Mouse (Mus musculus) ES-E14 (cell line): ENCODE measurements around the gene Igf2. TPM values are rescaled to one million over a fixed set of nuclear protein-coding genes. Genes with fewer than 3 reads are reported as not detected.

Experiments used
- DNase-seq: peaks from one replicate; pipeline ENCODE4 v3.0.0-alpha.2; 2013; ENCODE audit warnings: low read depth, low spot score
- H3K27ac ChIP-seq: 2 replicates; pipeline ENCODE4 v1.5.1; 2012; ENCODE audit warnings: low read depth, mild to moderate bottlenecking, low read length, moderate library complexity, mixed read lengths; ENCODE audit not compliant: poor library complexity, insufficient read depth, severe bottlenecking
- H3K36me3 ChIP-seq: 2 replicates; pipeline ENCODE4 v1.6.1; 2012; ENCODE audit warnings: mild to moderate bottlenecking, low read length, moderate library complexity, mixed read lengths; ENCODE audit not compliant: control insufficient read depth, poor library complexity, insufficient read depth, severe bottlenecking
- H3K4me1 ChIP-seq, 2 experiments: fragments of 150-350 bp in 1 of 2; sonication (generic) in 1 of 2; 2 replicates each; pipeline ENCODE4 v1.6.1; 2012; ENCODE audit warnings: low read length in 2 of 2, mild to moderate bottlenecking in 1 of 2, mixed read lengths in 1 of 2; ENCODE audit not compliant: control insufficient read depth in 2 of 2, insufficient read depth in 2 of 2, poor library complexity in 1 of 2
- H3K4me3 ChIP-seq, 2 experiments: fragments of 150-350 bp in 1 of 2; sonication (generic) in 1 of 2; 2 replicates each; pipeline ENCODE4 v1.5.1; 2012; ENCODE audit warnings: low read length in 2 of 2, low read depth in 1 of 2, mild to moderate bottlenecking in 1 of 2, mixed read lengths in 1 of 2; ENCODE audit not compliant: insufficient read depth in 1 of 2, poor library complexity in 1 of 2, severe bottlenecking in 1 of 2
- H3K9ac ChIP-seq: 2 replicates; pipeline ENCODE4 v1.6.1; 2012; ENCODE audit warnings: low read depth, mild to moderate bottlenecking, low read length, mixed read lengths; ENCODE audit not compliant: poor library complexity, insufficient read depth, severe bottlenecking
- H3K9me3 ChIP-seq: fragments of 150-350 bp; sonication (generic); 2 replicates; pipeline ENCODE4 v1.6.1; 2012; ENCODE audit warnings: low read depth, mild to moderate bottlenecking, low read length; ENCODE audit not compliant: control insufficient read depth, insufficient read depth
- CHD2 ChIP-seq: IDR thresholded peaks from 2 replicates; pipeline ENCODE4 v1.6.1; 2014; ENCODE audit warnings: mild to moderate bottlenecking, low read depth, low read length, inconsistent platforms
- HCFC1 ChIP-seq: IDR thresholded peaks from 2 replicates; pipeline ENCODE4 v1.6.1; 2012; ENCODE audit warnings: low read length, inconsistent platforms, borderline replicate concordance; ENCODE audit not compliant: insufficient read depth
- MAFK ChIP-seq: IDR thresholded peaks from 2 replicates; pipeline ENCODE4 v1.6.1; 2014; ENCODE audit warnings: mild to moderate bottlenecking, low read depth, low read length, inconsistent platforms; ENCODE audit not compliant: insufficient read depth
- ZC3H11A ChIP-seq: IDR thresholded peaks from 2 replicates; pipeline ENCODE4 v1.6.1; 2012; ENCODE audit warnings: low read depth, mild to moderate bottlenecking, inconsistent platforms, low read length, borderline replicate concordance
- ZNF384 ChIP-seq: IDR thresholded peaks from 2 replicates; pipeline ENCODE4 v1.6.1; 2012; ENCODE audit warnings: low read depth, low read length, inconsistent platforms
- in situ Hi-C, 2 experiments: fragments of 600-800 bp; cut with MboI; formaldehyde crosslinking; loops; one replicate each; pipeline ENCODE4 v1.15.1; 2025; ENCODE audit warnings: low sequenced_read_pairs in 2 of 2, inconsistent platforms in 1 of 2; ENCODE audit not compliant: unreplicated experiment in 2 of 2
- total RNA-seq: library from RNA; depleted of rRNA; stranded (reverse); fragments of 300-350 nt; gene quantifications from 2 replicates; pipeline ENCODE4 v1.2.3, GENCODE M21; 2012

Igf2 gene
- total RNA-seq, 1 experiment = 44.4 TPM

GRCm38 (mm10) chr7:142636178-142636577, 30.4 kb downstream of the Igf2 start:
- H3K4me3 ChIP-seq = no peak overlapping the region
- no peak overlapping the region for H3K9ac ChIP-seq
- no peaks in the 10 kb centered on the region for H3K36me3 ChIP-seq
- no peaks in the 10 kb centered on the region for H3K9me3 ChIP-seq
- H3K4me1 ChIP-seq = no peaks in the 10 kb centered on the region
- DNase-seq = no peak
- in situ Hi-C loops = no loop called here
- no peak overlapping the region for H3K27ac ChIP-seq
- no peak for TF ChIP-seq ZC3H11A
- no peak for TF ChIP-seq MAFK
- no peak for TF ChIP-seq HCFC1
- no peak for TF ChIP-seq CHD2
- no peak for TF ChIP-seq ZNF384

GRCm38 (mm10) chr7:142630691-142631090, 35.9 kb downstream of the Igf2 start:
- Histone ChIP-seq H3K9me3 (no peaks in the 10 kb centered on the region), H3K4me1 (no peaks in the 10 kb centered on the region), H3K4me3 (no peak overlapping the region), H3K9ac (no peak overlapping the region), H3K36me3 (no peaks in the 10 kb centered on the region), H3K27ac (no peak overlapping the region)
- DNase-seq = no peak
- TF ChIP-seq MAFK (no peak), ZNF384 (no peak), HCFC1 (no peak), CHD2 (no peak), ZC3H11A (no peak)
- in situ Hi-C loops = no loop called here

GRCm38 (mm10) chr7:142629806-142630205, 36.8 kb downstream of the Igf2 start:
- DNase-seq = no peak
- no peaks in the 10 kb centered on the region for H3K36me3 ChIP-seq
- no peak overlapping the region for H3K27ac ChIP-seq
- in situ Hi-C loops = no loop called here
- H3K9ac ChIP-seq = no peak overlapping the region
- no peaks in the 10 kb centered on the region for H3K4me1 ChIP-seq
- no peak overlapping the region for H3K4me3 ChIP-seq
- no peaks in the 10 kb centered on the region for H3K9me3 ChIP-seq
- TF ChIP-seq HCFC1 = no peak
- TF ChIP-seq CHD2 = no peak
- TF ChIP-seq ZC3H11A = no peak
- no peak for TF ChIP-seq MAFK
- TF ChIP-seq ZNF384 = no peak

GRCm38 (mm10) chr7:142622180-142622579, 44.4 kb downstream of the Igf2 start:
- no peak overlapping the region for H3K9ac ChIP-seq
- in situ Hi-C loops = no loop called here
- DNase-seq = no peak
- no peak overlapping the region for H3K27ac ChIP-seq
- TF ChIP-seq HCFC1 (no peak), MAFK (no peak), ZNF384 (no peak), CHD2 (no peak)
- no peaks in the 10 kb centered on the region for H3K36me3 ChIP-seq
- H3K4me3 ChIP-seq = no peak overlapping the region
- no peaks in the 10 kb centered on the region for H3K4me1 ChIP-seq
- H3K9me3 ChIP-seq = no peaks in the 10 kb centered on the region

- H3K27ac ChIP-seq = no peak overlapping the region
- H3K9me3 ChIP-seq = no peaks in the 10 kb centered on the region
- TF ChIP-seq CHD2 (no peak), MAFK (no peak), ZC3H11A (no peak), HCFC1 (no peak), ZNF384 (no peak; the same call in 1 of the 2 replicates)
- in situ Hi-C loops = no loop called here
- H3K9ac ChIP-seq = no peak overlapping the region
- DNase-seq = no peak
- peaks cover 0 to 13% of the 10 kb centered on the region in 2 experiments; a peak in 2 of 4 replicates for H3K4me1 ChIP-seq
- H3K36me3 ChIP-seq = no peaks in the 10 kb centered on the region
- no peak overlapping the region for H3K4me3 ChIP-seq
Measured at GRCm38 (mm10) chr7:142613077-142613476, 53.5 kb downstream of the Igf2 start.
